ENCODE assay signal across 13 mouse cellular contexts in the genomic region with DNA sequence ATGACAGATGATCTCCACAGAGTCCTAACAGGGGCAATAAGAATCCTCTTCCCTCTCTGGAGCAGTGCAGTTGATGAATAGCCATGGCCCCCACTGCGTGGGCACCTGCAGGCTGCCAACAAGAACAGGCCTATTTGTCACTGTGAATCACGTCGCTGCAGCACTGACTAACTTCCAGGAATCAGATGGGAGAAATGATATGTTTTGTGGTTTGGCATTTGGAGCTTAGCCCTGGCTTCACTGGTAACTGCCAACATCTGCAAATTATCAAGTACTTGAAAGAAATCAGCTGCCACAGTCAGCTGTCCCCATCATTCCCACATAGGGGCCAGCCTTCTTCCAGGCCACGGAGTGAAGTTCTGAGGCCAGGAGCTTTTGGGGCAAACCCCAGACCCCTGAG.
A peak's percentile ranks its signal among the peaks of the same experiment; 100 is the strongest.
DNase-seq lines count a peak whose midpoint lies in the region; ATAC-seq and TF ChIP-seq lines count a peak whose summit lies in the region.
"Had no signal": no experiment of that assay in that cellular context is flagged by ENCODE, and none has a peak within 500 bp of the region (broad histone marks: within the 10 kb centered on the region; RNA-seq: fewer than 3 reads in every experiment).

No protein-coding gene starts in this region.

- WGBS in limb, embryonic 15.5 days: 21% methylated on average over 4 of the region's 4 CpGs

- H3K27me3 ChIP-seq in limb, embryonic 15.5 days: no peaks in the 10 kb centered on the region
- H3K27me3 ChIP-seq: heart, embryonic 12.5 days; liver, embryonic 12.5 days; neural tube, embryonic 12.5 days had no signal

- ATAC-seq in cerebellum, adult (ENCODE audit: insufficient number of reproducible peaks, low FRiP score, low TSS enrichment): no peak
- ATAC-seq in limb, embryonic 15.5 days (ENCODE audit: insufficient number of reproducible peaks, low FRiP score, low TSS enrichment, low read depth): no peak
- ATAC-seq: liver, embryonic 12.5 days had no signal

- peak; percentile 25 for DNase-seq in cerebellum, adult 11-12 months
- DNase-seq in layer of hippocampus, adult 2 months (ENCODE audit: low spot score in 2 of 2): peak; percentile 33 to 53
- DNase-seq in layer of hippocampus, adult 9-10 months (ENCODE audit: low spot score): no peak
- DNase-seq in embryo, embryonic 11 days: peak; percentile 62
- DNase-seq in heart, adult 18-20 months: no peak
- no peak for DNase-seq in ovary, postnatal 10 days (ENCODE audit: low spot score)
- DNase-seq: B cell, adult 2 months; thymus, postnatal 36 days had no signal

- 0 out of 2 replicates have a peak overlapping the region, but pooled peaks have one; percentile 29 for H3K27ac ChIP-seq in layer of hippocampus, adult 2 months
- peak overlapping the region; percentile 65; the same call in 1 of the 2 replicates for H3K27ac ChIP-seq in limb, embryonic 15.5 days
- H3K27ac ChIP-seq: liver, embryonic 12.5 days; neural tube, embryonic 12.5 days had no signal

- H3K9me3 ChIP-seq in limb, embryonic 15.5 days: no peaks in the 10 kb centered on the region
- H3K9me3 ChIP-seq: liver, embryonic 12.5 days; neural tube, embryonic 12.5 days had no signal

- no peak overlapping the region for H3K9ac ChIP-seq in limb, embryonic 15.5 days
- H3K9ac ChIP-seq: heart, embryonic 12.5 days; liver, embryonic 12.5 days; neural tube, embryonic 12.5 days had no signal

- no peaks in the 10 kb centered on the region for H3K36me3 ChIP-seq in limb, embryonic 15.5 days
- H3K36me3 ChIP-seq: heart, embryonic 12.5 days; liver, embryonic 12.5 days; neural tube, embryonic 12.5 days had no signal

- TF ChIP-seq CTCF in layer of hippocampus, adult 2 months (conservative IDR thresholded peaks at IDR 0.05): no peak

- no peak overlapping the region for H3K4me2 ChIP-seq in limb, embryonic 15.5 days
- H3K4me2 ChIP-seq: heart, embryonic 12.5 days; liver, embryonic 12.5 days; neural tube, embryonic 12.5 days had no signal

- H3K4me1 ChIP-seq in limb, embryonic 15.5 days: peaks cover 41% of the 10 kb centered on the region
- H3K4me1 ChIP-seq: liver, embryonic 12.5 days had no signal

- no peak overlapping the region for H3K4me3 ChIP-seq in layer of hippocampus, adult 2 months
- H3K4me3 ChIP-seq in limb, embryonic 15.5 days: no peak overlapping the region
- H3K4me3 ChIP-seq: heart, embryonic 12.5 days; liver, embryonic 12.5 days; neural tube, embryonic 12.5 days had no signal

Comparison
In these comparisons a context has a peak if more than half of its experiments do, and no peak if none do; other contexts are left out.
1. DNase-seq: peak in cerebellum, adult 11-12 months (single experiment), layer of hippocampus, adult 2 months (2 of 2) and embryo, embryonic 11 days (single experiment); none in layer of hippocampus, adult 9-10 months (single experiment), heart, adult 18-20 months (0 of 2) and ovary, postnatal 10 days (single experiment).